9 mouse cellular contexts compared by ENCODE assay signal in the genomic region with DNA sequence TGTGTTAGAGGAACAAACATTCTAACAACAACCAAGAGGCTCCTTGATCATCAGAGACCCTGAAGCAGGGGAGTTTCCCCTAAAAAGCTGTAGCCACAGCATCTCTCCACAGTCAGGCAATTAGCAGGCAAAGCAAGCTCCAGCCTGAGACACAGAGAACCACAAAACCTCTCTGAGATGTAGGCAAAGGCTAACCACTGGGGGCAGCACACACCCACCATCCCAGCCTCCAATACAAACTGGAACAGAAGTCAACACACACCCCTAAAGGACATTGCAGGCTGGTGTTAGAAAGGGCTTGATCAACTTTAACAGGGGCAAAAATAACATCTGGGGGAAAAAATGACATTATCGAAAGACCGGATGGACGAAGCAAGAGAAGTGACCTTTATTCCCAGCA. TPM values are rescaled to one million over a fixed set of nuclear protein-coding genes. Genes with fewer than 3 reads are reported as not detected.
A peak's percentile ranks its signal among the peaks of the same experiment; 100 is the strongest.
DNase-seq lines count a peak whose midpoint lies in the region; ATAC-seq and TF ChIP-seq lines count a peak whose summit lies in the region.
"Had no signal": no experiment of that assay in that cellular context is flagged by ENCODE, and none has a peak within 500 bp of the region (broad histone marks: within the 10 kb centered on the region; RNA-seq: fewer than 3 reads in every experiment).

No protein-coding gene starts in this region.

- no peaks in the 10 kb centered on the region for H3K27me3 ChIP-seq in intestine, postnatal 0 days (replicated peaks; ENCODE audit: control insufficient read depth, insufficient read depth, low read length)
- no peaks in the 10 kb centered on the region for H3K27me3 ChIP-seq in intestine, embryonic 15.5 days (replicated peaks)
- no peaks in the 10 kb centered on the region for H3K27me3 ChIP-seq in neural tube, embryonic 14.5 days (ENCODE audit: control insufficient read depth, insufficient read depth, low read length)
- H3K27me3 ChIP-seq: liver, embryonic 15.5 days had no signal

- ATAC-seq in intestine, postnatal 0 days = no peak
- ATAC-seq in intestine, embryonic 15.5 days = no peak
- 0 out of 2 replicates have a peak, but pooled peaks have one; percentile 28 for ATAC-seq in neural tube, embryonic 14.5 days (ENCODE audit: low read depth)

- H3K4me2 ChIP-seq in intestine, postnatal 0 days (replicated peaks; ENCODE audit: low read depth) = no peak overlapping the region
- H3K4me2 ChIP-seq in intestine, embryonic 15.5 days (replicated peaks) = no peak overlapping the region
- H3K4me2 ChIP-seq in neural tube, embryonic 14.5 days (ENCODE audit: low read depth, low read length) = no peak overlapping the region
- H3K4me2 ChIP-seq: liver, embryonic 15.5 days had no signal

- peaks cover 5% of the 10 kb centered on the region; the same call in 1 of the 2 replicates for H3K36me3 ChIP-seq in intestine, postnatal 0 days (ENCODE audit: control insufficient read depth, insufficient read depth)
- peaks cover 9% of the 10 kb centered on the region for H3K36me3 ChIP-seq in intestine, embryonic 15.5 days
- no peaks in the 10 kb centered on the region for H3K36me3 ChIP-seq in neural tube, embryonic 14.5 days (ENCODE audit: control insufficient read depth, insufficient read depth, low read length)

- no peak for TF ChIP-seq POLR2A in brain, embryonic 14.5 days (IDR thresholded peaks at IDR 0.05; ENCODE audit: borderline replicate concordance, extremely low read depth, insufficient read depth, insufficient read length, poor library complexity, severe bottlenecking)

- 56% methylated on average over 3 of the region's 3 CpGs for whole genome bisulfite sequencing in intestine, postnatal 0 days
- WGBS in intestine, embryonic 15.5 days = 70% methylated on average over 3 of the region's 3 CpGs
- 63% methylated on average over 3 of the region's 3 CpGs for WGBS in neural tube, embryonic 14.5 days

- H3K9ac ChIP-seq in intestine, postnatal 0 days (ENCODE audit: low read depth, low read length) = no peak overlapping the region
- no peak overlapping the region for H3K9ac ChIP-seq in intestine, embryonic 15.5 days
- no peak overlapping the region for H3K9ac ChIP-seq in neural tube, embryonic 14.5 days (replicated peaks; ENCODE audit: low read depth, low read length)
- H3K9ac ChIP-seq: liver, embryonic 15.5 days had no signal

- TF ChIP-seq CTCF in intestine, postnatal 0 days (IDR thresholded peaks at IDR 0.05; ENCODE audit: low read depth) = peak; percentile 79
- TF ChIP-seq CTCF in brain, embryonic 14.5 days (IDR thresholded peaks at IDR 0.05; ENCODE audit: borderline replicate concordance, extremely low read depth, insufficient read depth, insufficient read length) = peak; percentile 69; the same call in 1 of the 2 replicates

- peak; percentile 82 for DNase-seq in ES-CJ7 (ENCODE audit: low read depth, low spot score)
- DNase-seq in brain, embryonic 14.5 days (ENCODE audit: low read depth) = peak; percentile 53
- DNase-seq in kidney, postnatal 14 days = peak; percentile 61
- DNase-seq in ovary, adult 18-20 months (ENCODE audit: low spot score) = no peak
- no peak for DNase-seq in layer of hippocampus, adult 8-10 months (ENCODE audit: low spot score in 2 of 2)

- no peaks in the 10 kb centered on the region for H3K4me1 ChIP-seq in intestine, postnatal 0 days (replicated peaks; ENCODE audit: control insufficient read depth, insufficient read depth, low read length)
- H3K4me1 ChIP-seq in intestine, embryonic 15.5 days (replicated peaks) = peaks cover 7% of the 10 kb centered on the region; the same call in 1 of the 2 replicates
- H3K4me1 ChIP-seq in neural tube, embryonic 14.5 days (ENCODE audit: control insufficient read depth, insufficient read depth, low read length) = peaks cover 8% of the 10 kb centered on the region; the same call in 1 of the 2 replicates

- H3K4me3 ChIP-seq in intestine, postnatal 0 days (ENCODE audit: low read depth, low read length) = no peak overlapping the region
- H3K4me3 ChIP-seq in intestine, embryonic 15.5 days (replicated peaks) = no peak overlapping the region
- no peak overlapping the region for H3K4me3 ChIP-seq in neural tube, embryonic 14.5 days (ENCODE audit: low read depth, low read length)
- H3K4me3 ChIP-seq: liver, embryonic 15.5 days had no signal

- H3K27ac ChIP-seq in intestine, postnatal 0 days (ENCODE audit: low read depth, low read length) = no peak overlapping the region
- H3K27ac ChIP-seq in intestine, embryonic 15.5 days = no peak overlapping the region
- no peak overlapping the region for H3K27ac ChIP-seq in neural tube, embryonic 14.5 days (ENCODE audit: low read depth, low read length)
- H3K27ac ChIP-seq: liver, embryonic 15.5 days had no signal

- H3K9me3 ChIP-seq in intestine, postnatal 0 days (ENCODE audit: control insufficient read depth) = no peaks in the 10 kb centered on the region
- no peaks in the 10 kb centered on the region for H3K9me3 ChIP-seq in intestine, embryonic 15.5 days
- no peaks in the 10 kb centered on the region for H3K9me3 ChIP-seq in neural tube, embryonic 14.5 days (ENCODE audit: control insufficient read depth, low read length)
- H3K9me3 ChIP-seq: liver, embryonic 15.5 days had no signal

RNA-seq across cellular contexts. Expression of gene Ralb, which starts 20.1 kb away (rescaled TPM):
- polyA plus RNA-seq in intestine, postnatal 0 days (2015; fragmentation: Nextera tagmentation; extraction: Ambion mirVana) = 145 and 152 TPM in 2 replicates
- polyA plus RNA-seq in intestine, embryonic 15.5 days (2015; fragmentation: Nextera tagmentation; extraction: Ambion mirVana) = 172 and 179 TPM in 2 replicates
- 20.6 and 31.1 TPM in 2 replicates for polyA plus RNA-seq in brain, embryonic 14.5 days (2012; rRNA removed)
- 35.8 and 58.6 TPM in 2 replicates for polyA plus RNA-seq in neural tube, embryonic 14.5 days (2014; fragmentation: Nextera tagmentation; extraction: Ambion mirVana)
- 10 to 100 TPM; 20.2 to 27.6 (median 24.6) TPM for total RNA-seq in layer of hippocampus, adult 8-10 months (2022)

RNA-seq across cellular contexts. Expression of gene Tmem185b, which starts 41.5 kb away (rescaled TPM):
- 21.6 and 25.1 TPM in 2 replicates for polyA plus RNA-seq in intestine, postnatal 0 days (2015; fragmentation: Nextera tagmentation; extraction: Ambion mirVana)
- polyA plus RNA-seq in intestine, embryonic 15.5 days (2015; fragmentation: Nextera tagmentation; extraction: Ambion mirVana) = 24.0 and 25.7 TPM in 2 replicates
- polyA plus RNA-seq in brain, embryonic 14.5 days (2012; rRNA removed) = 15.6 and 21.2 TPM in 2 replicates
- 15.2 and 20.7 TPM in 2 replicates for polyA plus RNA-seq in neural tube, embryonic 14.5 days (2014; fragmentation: Nextera tagmentation; extraction: Ambion mirVana)
- 10 to 100 TPM; 14.6 to 20.3 (median 16.5) TPM for total RNA-seq in layer of hippocampus, adult 8-10 months (2022)

Comparison
In these comparisons a context has a peak if more than half of its experiments do, and no peak if none do; other contexts are left out.
1. DNase-seq: peak in ES-CJ7 (single experiment), brain, embryonic 14.5 days (single experiment) and kidney, postnatal 14 days (single experiment); none in ovary, adult 18-20 months (single experiment) and layer of hippocampus, adult 8-10 months (0 of 2).